Mouse (Mus musculus): ENCODE data around the gene Ms4a6b. TPM values are rescaled to one million over a fixed set of nuclear protein-coding genes. Genes with fewer than 3 reads are reported as not detected.
"Not testable (repeated sequence)": the region's sequence is repeated elsewhere in the genome, so short reads cannot be mapped to it uniquely, and the experiment has no call there.

The Ms4a6b gene
- total RNA-seq, 2 experiments from 2014 or later: 0.94 to 1.5 TPM

GRCm38 (mm10) chr19:11518356-11518755 lies 2.0 kb downstream of the Ms4a6b start:
- DNase-seq (ENCODE audit: low spot score in 2 of 2); intact Hi-C loops (cut with DNase I): not testable (repeated sequence)

DNA sequence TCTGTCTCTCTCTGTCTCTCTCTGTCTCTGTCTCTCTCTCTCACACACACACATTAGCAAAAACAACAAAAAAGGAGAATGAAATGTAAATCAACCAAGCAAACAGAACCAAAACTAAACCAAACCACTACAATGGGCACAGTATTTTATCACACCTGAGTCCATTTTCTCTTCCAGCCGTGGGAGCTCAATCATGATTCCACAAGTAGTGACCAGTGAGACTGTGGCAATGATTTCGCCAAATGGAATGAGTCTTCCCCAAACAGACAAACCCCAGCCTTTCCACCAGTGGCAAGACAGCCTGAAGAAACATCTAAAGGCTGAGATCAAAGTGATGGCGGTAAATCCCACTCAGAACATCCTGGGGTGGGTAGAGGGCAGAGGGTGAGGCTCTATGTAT lies 3.8 kb downstream of the Ms4a6b start:
- intact Hi-C loops (cut with DNase I): no loop called here
- no peak for DNase-seq (ENCODE audit: low spot score in 2 of 2)

DNA sequence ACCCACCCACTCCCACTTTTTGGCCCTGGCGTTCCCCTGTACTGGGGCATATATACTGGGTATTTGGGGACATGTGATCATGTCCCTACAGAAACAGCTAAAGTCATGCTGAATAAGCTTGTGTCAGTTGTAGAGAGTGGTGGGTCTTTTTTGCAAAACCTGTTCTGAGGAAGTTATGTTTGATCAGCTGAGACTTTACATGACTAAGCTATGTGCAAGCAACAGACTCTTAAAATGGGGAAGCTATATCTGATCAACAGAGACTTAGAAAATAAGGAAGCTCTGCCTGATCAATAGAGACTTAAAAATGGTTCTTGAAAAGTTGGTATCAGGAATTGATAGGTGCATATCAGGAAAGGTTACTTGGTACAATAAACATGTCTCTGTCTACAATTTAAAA lies 17.1 kb downstream of the Ms4a6b start:
- intact Hi-C loops (cut with DNase I): no loop called here
- DNase-seq (ENCODE audit: low spot score in 2 of 2): no peak

DNA sequence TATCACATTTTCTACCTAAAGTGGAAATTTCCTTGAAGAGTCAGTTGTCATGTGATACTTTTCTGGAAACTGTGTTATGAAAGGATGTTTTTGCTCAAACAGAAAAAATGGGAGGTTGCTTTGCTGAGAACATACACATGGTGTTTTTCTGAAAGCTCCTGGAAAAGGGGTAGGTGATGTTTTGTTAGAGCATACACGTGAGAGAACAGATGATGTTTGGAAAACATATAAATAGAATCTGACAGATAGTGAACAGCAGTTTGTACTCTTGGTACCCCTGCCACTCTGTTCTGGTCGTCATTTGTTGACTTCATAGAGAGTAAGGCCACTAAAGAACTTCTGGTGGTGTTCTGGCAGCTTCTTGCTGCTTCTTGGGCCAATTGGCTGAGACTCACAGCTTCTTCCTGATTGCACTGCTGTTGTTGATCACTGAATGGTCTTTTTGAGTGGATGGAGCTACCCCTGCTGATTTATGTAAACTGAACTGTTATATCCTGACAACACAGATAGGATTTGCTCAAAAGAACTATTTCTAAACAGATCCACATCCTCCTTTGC lies 17.7 kb downstream of the Ms4a6b start:
- intact Hi-C loops (cut with DNase I): no loop called here

DNA sequence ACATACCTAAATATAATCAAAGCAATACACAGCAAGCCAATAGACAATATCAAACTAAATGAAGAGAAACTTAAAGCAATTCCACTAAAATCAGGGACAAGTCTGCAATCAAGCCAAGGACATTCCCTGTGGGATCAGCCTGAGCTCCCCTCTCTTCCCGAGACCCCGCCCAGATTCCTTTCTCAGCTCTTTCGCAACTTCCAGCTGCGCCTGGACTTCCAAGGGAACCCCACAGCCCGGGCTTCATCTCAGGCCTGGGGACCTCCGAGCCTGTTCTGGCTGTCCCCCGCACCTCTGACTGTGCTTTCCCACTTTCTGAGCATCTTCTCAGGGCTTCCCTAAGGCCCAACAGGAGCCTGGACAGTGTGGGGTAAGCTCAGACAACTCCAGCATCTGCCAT lies 20.3 kb downstream of the Ms4a6b start, which contains the start of gene Ms4a4d:
TSS of gene Ms4a4d (plus strand) at position 209 of the 400 bp plus-strand sequence.
- intact Hi-C loops (cut with DNase I): no loop called here
- no peak for DNase-seq (ENCODE audit: low spot score in 2 of 2)

More for the DNA sequence above, 17.7 kb downstream of the Ms4a6b start:
- no peak for DNase-seq (ENCODE audit: low spot score in 2 of 2)

- intact Hi-C loops (cut with DNase I): no loop called here
- no peak for DNase-seq (ENCODE audit: low spot score in 2 of 2)
Measured at GRCm38 (mm10) chr19:11537336-11537735, 21.0 kb downstream of the Ms4a6b start.

GRCm38 (mm10) chr19:11540166-11540821 lies 24.0 kb downstream of the Ms4a6b start:
- intact Hi-C loops (cut with DNase I); DNase-seq (ENCODE audit: low spot score in 2 of 2): not testable (repeated sequence)

GRCm38 (mm10) chr19:11544383-11544782 lies 28.1 kb downstream of the Ms4a6b start:
- intact Hi-C loops (cut with DNase I); DNase-seq (ENCODE audit: low spot score in 2 of 2): not testable (repeated sequence)

DNA sequence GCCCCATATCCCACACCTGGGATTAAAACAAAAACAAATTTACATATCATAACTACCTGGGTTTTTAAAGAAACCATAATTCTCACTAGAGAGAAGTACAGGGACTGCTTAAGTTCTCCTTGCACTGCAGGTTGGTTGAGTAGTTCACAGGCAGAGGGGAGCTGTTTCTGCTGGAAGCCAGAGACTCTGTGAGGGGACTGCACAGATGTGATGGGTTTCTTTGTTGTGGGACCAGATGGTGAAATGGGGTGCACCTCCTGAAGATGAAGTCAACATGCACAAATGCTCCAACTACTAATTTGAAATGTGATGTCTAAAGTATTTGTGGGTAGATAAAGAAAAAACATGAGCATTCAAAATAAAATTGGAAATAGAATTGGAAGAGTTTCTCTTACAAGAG lies 31.6 kb downstream of the Ms4a6b start:
- intact Hi-C loops (cut with DNase I): loop anchor here (2.0 kb wide), 1 partner anchor 47 kb away; no protein-coding TSS in a partner anchor
- no peak for DNase-seq (ENCODE audit: low spot score in 2 of 2)

GRCm38 (mm10) chr19:11554726-11555125 lies 38.4 kb downstream of the Ms4a6b start:
- DNase-seq (ENCODE audit: low spot score in 2 of 2): no peak
- intact Hi-C loops (cut with DNase I): no loop called here

- intact Hi-C loops (cut with DNase I); DNase-seq (ENCODE audit: low spot score in 2 of 2): not testable (repeated sequence)
Measured at GRCm38 (mm10) chr19:11559560-11559959, 43.2 kb downstream of the Ms4a6b start.

GRCm38 (mm10) chr19:11574965-11575364 lies 58.7 kb downstream of the Ms4a6b start:
- intact Hi-C loops (cut with DNase I): no loop called here
- DNase-seq (ENCODE audit: low spot score in 2 of 2): no peak

Other genes starting within 250 kb of the Ms4a6b start
- gene Ms4a5, start 232.6 kb upstream of the Ms4a6b start, total RNA-seq (2021): not detected
- under 1 TPM in 1 of 2 experiments, not detected in 1; 0.07 TPM for gene Ms4a14, start 202.1 kb upstream of the Ms4a6b start, total RNA-seq (2021)
- gene Ms4a7, start 180.4 kb upstream of the Ms4a6b start, total RNA-seq (2021): 1 to 10 TPM in 1 of 2 experiments, under 1 TPM in 1; 0.47 to 1.2 TPM
- under 1 TPM; 0.94 to 1.00 TPM for gene Ms4a4a, start 141.0 kb upstream of the Ms4a6b start, total RNA-seq (2021)
- under 1 TPM in 1 of 2 experiments, not detected in 1; 0.23 TPM for gene Ms4a4c, start 111.7 kb upstream of the Ms4a6b start, total RNA-seq (2021)
- not detected for gene Ms4a4b, start 73.0 kb upstream of the Ms4a6b start, total RNA-seq (2021)
- 1 to 10 TPM; 1.7 TPM for gene Ms4a6c, start 47.1 kb upstream of the Ms4a6b start, total RNA-seq (2021)
- 1 to 10 TPM in 1 of 2 experiments, under 1 TPM in 1; 0.59 to 1.2 TPM for gene Gm8369, start 30.6 kb upstream of the Ms4a6b start, total RNA-seq (2021)
- gene Ms4a4d, start 20.3 kb downstream of the Ms4a6b start, total RNA-seq (2021): not detected
- 1 to 10 TPM; 1.3 to 1.6 TPM for gene Ms4a6d, start 88.3 kb downstream of the Ms4a6b start, total RNA-seq (2021)
- gene Ms4a2, start 107.2 kb downstream of the Ms4a6b start, total RNA-seq (2021): not detected
- not detected for gene Ms4a3, start 124.3 kb downstream of the Ms4a6b start, total RNA-seq (2021)
- gene Oosp2, start 144.0 kb downstream of the Ms4a6b start, total RNA-seq (2021): not detected
- not detected for gene Oosp1, start 174.6 kb downstream of the Ms4a6b start, total RNA-seq (2021)
- gene Oosp3, start 180.5 kb downstream of the Ms4a6b start, total RNA-seq (2021): not detected
- not detected for gene Gif, start 231.0 kb downstream of the Ms4a6b start, total RNA-seq (2021)